Mouse (Mus musculus) right cerebral cortex, adult 2 months (tissue): ENCODE results near the gene Zfp872.
"Not testable (repeated sequence)": the region's sequence is repeated elsewhere in the genome, so short reads cannot be mapped to it uniquely, and the experiment has no call there.

ENCODE experiments used
- DNase-seq, 2 experiments: peaks; one replicate each; pipeline ENCODE4 v3.0.0; 2021 to 2022; ENCODE audit warnings: low spot score in 2 of 2

The Zfp872 gene

DNA sequence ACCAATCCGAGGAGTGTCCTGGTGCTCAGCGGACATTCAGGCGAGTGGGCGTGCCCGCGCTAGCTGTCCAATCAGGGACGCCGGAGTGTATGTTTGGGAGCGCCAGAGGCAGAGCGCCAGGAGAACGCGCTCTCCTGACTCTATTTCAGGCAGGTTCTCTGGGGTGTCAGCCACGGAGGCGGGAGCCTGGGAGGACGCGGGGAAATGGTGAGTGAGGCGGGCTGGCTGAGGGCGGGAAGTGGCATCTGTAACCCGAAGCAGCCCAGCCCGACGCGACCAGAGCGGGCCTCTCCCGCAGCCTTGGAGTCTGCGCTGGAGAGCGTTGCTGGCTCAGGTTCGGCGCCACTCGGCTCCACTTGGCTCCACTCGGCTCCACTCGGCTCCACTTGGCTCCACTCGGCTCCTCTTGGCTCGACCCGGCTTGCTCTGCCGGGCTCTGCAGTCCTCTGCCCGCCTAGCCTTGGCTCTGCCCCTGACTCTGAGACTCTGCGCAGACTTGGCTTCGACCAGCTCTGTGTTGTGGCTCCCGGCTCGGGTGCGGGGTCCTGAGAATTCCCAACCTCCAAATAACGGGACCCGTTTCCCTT lies at the start of gene Zfp872:
Gene Zfp872, plus strand, starts transcription at position 66 of the 587 bp plus-strand sequence.
- peak; percentile 13 to 42 for DNase-seq

DNA sequence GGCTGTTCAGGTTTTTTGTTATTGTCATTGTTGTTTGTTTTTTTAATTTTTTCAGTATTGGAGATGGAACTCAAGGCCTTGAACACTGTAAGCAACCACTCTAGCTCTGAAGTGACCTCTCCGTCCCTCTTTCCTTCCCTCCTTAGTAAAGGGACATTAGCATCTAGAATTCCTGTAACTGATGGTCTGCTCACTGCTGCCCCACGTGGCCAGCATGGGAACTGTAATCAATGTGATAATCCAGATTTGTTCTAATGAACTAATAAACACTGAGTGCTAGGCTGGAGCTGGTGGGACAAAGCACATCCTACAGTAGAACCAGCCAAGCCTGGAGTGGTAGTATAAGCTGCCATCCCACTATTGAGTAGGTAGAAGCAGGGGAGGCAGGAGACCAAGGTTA lies 49.4 kb upstream of the Zfp872 start:
- DNase-seq, result peak in 1 of 2 experiments; percentile 43

DNA sequence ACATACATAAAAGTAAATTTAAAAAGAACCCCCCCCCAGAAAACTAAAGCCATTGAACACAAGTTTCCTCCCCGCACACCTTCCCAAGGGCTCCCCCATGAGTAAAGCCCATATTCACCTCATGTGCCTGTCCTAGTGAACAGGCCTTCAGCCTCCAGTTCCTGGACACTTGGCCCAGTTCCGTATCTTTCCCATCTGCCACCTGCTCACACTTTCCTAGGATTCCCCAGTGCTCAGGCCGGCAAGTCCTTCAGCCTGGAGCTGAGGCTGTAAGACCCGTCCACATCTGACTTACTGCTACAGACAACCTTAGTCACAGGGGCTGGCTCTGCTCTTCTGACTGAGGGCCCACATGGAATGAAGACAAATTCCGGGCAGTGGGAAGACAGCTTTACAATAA lies 48.1 kb upstream of the Zfp872 start:
- no peak for DNase-seq

DNA sequence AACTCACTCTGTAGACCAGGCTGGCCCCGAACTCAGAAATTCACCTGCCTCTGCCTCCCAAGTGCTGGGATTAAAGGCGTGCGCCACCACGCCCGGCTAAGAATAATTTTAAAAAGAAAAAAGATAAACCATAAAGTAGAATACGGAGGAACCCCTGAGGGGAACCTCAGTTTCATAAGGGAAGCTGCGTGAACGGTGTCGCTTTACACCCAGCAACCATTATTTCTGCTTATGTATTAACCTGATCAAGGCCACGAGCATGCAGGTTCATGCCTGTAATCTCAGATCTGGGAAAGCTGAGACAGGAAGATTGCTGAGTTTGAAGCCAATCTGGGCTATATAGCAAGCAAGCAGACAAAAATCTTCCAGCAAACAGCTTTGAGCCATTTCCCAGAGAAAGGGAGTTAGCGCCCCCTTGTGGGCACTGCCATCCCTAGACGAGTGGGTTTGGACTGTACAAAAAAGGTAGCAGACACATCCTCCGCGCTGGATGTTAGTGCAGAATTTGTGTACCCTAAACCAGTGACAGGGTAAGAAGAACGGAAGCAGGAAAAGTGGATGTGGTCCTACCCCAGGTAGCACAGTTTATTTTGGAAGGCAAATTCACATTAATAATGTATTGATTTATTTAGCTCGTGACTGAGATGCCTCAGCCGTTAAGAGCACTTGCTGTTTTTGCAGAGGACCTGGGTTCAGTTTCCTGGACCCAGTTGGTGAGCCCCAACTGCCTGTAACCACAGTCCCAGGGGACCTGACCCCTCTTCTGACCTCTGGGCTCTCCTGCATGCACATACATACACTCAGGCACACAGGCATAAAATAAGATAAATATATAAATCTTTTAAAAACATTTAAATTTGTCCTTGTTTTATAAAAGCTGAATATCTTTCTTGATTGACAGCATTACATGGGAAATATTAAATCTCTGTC lies 44.5 kb upstream of the Zfp872 start:
- DNase-seq, result peak; percentile 90 to 94

DNA sequence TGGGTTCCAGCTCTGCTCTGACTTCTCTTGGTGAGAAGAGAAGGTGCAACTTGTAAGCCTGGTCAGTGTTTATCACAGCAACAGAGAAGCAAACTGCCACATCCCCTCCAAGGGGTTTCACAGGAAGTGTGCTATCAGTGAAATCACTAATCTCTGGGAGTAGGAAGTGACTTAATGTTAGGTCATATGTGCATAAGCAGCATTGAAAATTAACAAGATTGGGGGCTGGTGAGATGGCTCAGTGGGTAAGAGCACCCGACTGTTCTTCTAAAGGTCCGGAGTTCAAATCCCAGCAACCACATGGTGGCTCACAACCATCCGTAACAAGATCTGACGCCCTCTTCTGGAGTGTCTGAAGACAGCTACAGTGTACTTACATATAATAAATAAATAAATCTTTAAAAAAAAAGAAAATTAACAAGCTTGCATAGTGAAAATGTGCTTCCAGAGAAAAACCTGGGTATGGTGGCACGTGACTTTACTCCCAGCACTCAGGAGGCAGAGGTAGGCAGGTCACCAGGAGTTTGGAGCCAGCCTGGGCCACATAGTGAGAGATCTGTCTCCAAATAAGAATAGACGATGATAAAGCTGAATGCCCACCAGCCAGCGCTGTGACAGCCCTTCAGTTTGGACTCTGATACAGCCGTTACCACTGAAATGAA lies 43.5 kb upstream of the Zfp872 start:
- DNase-seq, result no peak

DNA sequence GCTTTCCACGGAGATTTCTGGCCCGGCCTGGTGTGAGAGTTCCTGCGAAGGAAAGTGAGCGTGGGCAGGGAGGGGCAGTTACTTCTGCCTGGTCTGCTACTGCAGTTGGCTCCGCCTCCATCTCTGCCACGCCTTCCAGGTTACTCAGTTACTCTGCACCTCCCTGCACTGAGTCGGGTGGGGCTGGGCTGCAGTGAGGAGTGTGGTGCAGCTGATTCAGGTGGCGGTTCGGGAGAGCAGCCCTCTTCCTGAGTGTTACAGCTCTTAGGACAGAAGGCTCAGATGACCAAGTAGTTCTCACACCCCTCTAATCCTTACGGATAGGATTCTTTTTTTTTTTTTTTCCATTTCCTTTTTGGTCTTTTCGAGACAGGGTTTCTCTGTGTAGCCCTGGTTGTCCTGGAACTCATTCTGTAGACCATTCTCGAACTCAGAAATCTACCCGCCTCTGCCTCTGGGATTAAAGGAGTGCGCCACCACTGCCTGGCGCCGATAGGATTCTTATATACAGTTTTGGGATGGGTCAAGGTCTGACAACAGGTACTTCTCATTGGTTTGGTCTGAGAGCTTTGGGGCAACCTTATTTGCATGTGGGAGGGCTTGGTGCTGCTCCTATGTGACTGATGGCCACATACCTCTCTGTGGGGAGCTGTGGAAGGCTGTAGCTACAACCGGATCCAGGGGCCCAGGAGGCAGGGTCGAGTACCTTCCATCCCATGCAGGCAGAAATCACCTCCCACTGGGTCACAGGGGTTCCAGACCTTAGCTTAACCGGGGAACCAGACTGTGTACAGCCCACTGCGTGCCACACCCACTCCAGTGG lies 38.3 kb upstream of the Zfp872 start:
- DNase-seq, result no peak

DNA sequence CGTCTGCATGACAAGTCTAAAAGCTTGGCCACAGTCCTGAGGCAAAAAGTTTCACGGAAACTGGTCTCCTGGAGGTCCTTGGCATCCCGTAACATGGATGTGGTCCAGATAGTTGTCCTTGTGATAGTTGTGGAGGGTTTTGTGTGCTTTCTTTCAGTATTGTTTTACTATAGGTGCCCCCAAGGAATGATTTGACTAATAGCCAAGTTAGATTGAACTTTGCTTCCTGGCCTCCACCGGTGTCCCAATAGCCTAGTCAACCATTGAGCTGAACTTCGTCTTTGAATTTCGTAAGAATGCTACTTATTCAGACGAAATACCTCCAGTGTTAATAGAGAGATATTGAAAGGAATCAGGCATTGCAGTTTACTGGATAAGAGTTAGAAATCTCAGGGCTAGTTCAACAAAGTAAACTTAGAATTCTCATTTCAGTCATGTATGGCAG lies 37.6 kb upstream of the Zfp872 start:
- DNase-seq, result not testable (repeated sequence)

DNA sequence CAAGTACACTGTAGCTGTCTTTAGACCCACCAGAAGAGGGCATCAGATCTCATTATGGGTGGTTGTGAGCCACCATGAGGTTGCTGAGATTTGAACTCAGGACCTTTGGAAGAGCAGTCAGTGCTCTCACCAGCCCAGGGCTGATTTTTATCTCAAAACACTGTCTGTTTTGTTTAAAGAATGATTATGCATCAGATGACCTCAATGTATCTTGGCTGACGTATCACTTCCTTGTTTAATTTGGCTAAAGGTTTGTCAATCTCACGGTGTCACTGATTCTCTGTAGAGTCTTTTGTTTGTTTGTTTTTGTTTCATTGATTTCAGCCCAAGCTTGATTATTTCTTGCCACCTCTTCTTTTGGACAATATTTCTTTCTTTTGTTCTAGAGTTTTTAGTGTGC lies 36.9 kb upstream of the Zfp872 start:
- DNase-seq, result no peak

DNA sequence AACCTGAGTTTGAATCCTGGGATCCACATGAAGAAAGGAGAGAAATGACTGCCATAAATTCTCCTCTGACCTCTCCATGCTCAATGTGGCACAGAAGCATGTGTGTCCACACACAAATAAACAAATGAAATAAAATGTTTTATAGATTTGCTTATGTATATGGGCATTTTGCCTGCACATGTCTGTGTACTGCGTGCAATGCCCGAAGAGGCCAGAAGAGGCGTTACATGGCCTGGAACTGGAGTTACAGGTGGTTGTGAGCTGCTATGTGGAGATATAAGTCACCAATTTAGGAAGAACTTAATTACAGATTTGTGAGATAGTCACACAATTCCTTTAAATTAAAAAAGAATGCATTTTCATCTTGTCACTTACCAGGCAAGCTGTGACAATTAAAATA lies 34.1 kb upstream of the Zfp872 start:
- no peak for DNase-seq

DNA sequence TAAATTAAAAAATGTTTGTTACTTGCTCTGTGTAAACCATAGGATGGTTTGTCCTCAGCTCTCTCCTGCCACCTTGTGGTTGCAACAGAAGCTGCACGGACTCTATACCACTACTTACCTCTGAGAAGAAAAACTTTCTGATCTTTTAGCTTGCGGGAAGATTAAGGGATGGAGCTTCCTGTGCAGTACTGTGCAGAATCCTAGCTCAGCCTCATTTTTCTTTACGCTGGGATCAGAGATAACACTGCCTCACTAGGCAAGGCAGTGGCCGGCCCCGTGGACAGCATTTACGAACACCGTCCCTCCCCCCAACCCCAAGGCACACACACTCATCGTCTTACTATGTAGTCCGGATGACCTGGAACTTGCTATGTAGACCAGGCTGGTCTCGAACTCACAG lies 32.3 kb upstream of the Zfp872 start:
- peak; percentile 79 to 83 for DNase-seq

DNA sequence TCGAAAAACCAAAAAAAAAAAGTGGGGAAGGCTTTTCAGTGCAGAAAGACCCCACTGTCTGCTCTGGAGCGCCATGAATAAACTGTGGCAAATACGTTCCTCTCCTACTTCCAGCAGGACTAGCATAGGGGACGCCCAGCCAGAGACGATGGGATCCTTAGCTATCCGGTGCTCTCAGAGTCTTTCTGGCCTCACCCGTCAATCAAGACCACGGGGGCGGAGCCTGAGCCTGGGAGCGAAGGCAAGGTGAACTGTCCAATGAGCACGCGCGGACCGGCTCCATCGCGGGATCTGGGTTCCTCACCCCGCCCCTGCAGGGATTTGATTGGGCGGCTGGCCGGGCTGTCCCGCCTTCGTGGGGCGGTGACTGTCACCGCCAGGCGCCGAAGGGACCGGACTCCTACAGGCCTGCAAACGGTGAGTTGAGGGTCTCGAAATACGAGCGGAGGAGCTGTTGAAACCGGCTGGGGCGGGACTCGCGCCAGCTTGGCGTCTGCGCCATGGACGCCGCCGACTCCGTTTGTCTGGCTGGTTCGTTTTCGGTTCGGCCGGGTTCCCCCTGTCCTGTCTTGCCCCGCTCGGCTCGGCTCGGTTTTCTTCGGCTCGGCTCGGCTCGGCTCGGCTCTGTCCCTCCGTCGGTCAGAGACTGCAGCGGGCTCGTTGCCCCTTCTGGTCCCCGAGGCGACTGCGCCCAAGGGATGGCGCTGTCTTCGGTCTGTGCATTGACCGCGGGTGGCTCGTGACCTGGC lies 31.2 kb upstream of the Zfp872 start, which contains the start of gene Pigyl:
Gene Pigyl, plus strand, starts transcription at position 350 of the 749 bp plus-strand sequence.
- DNase-seq, result peak; percentile 98

DNA sequence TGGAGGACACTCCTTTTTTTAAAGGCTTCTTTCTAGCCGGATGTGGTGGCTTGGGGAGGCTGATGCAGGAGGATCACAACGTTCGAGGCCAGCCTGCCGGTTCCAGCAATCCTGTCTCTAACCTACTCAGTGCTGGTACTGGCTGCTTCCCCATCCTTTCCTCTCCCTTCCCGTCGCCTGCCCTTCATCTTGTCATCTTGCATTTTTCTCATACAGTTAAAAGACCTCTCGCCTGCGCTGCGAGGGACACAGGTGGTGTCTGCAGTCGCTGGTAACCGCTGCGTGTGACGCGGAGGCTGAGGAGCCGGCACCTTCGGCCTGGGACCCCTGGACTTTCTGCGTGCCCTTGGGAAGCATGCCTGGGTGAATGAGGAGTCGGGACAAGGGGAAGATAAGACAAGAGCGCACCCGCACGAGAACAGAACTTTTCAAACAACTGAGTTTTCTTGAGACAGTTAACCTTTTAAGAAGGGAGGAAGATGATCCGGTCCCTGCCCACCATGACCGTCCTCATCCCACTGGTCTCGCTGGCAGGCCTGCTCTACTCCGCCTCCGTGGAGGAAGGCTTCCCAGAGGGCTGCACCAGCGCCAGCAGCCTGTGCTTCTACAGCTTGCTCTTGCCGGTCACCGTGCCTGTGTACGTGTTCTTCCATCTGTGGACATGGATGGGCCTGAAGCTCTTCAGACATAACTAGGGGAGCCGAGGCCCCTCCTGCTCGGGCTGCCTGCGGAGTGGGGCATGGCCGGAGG lies 30.2 kb upstream of the Zfp872 start:
- no peak for DNase-seq

DNA sequence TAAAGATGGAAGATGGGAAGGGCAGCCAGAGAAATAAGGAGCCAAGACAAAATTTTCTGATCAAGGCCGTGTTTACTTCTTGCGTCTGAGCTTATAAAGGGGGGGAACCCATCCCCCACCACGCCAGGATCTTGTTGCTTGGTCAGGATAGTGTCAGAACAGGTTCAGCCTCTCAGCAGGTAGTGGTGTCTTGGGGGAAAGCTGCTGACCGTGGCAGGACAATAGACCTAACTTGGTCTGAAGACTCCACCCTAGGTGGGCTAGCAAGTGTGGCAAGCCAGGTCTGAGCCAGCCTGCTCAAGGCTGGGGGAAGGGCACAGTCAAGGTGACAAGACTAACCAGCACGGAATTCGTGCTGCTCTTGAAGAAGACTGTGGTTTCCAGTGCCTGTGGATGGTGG lies 26.6 kb upstream of the Zfp872 start:
- no peak for DNase-seq

DNA sequence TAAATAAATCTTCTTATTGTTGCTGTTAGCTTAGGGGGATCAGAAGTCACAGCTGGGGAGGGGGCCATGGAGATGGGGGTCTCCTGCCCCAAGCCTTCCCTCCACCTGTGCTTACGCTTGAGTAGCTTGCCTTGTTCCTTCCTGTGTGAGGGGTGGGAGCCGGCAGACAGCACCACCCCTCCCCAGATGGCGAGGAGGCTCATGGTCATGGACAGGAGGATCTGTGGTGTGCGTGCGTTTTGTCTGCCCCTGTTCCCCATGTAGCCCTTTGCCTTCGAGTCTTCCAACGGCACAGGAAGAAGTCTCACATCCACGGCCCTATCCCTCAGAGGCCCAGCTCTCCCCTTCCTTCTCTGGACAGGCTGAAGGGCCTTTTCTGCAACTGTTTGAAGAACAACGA lies 25.6 kb upstream of the Zfp872 start:
- no peak for DNase-seq

DNA sequence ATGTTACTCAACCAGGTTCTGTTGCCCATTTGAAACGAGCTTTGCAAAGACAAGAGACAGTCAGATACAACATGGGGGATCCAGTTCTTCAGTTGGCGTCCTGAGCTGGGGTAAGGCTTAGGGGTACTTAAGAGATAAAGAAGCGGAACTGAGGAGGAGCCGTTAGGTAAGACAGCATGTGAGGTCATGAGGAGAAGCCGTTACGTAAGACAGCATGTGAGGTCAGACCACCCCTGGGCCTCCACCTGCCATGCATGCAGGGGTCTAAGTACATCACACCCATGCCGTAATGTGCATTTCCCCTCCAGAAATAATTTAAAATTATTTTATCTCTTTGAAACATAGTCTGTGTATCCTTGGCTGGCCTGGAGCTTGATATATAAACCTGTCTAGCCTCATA lies 25.0 kb upstream of the Zfp872 start:
- no peak for DNase-seq

DNA sequence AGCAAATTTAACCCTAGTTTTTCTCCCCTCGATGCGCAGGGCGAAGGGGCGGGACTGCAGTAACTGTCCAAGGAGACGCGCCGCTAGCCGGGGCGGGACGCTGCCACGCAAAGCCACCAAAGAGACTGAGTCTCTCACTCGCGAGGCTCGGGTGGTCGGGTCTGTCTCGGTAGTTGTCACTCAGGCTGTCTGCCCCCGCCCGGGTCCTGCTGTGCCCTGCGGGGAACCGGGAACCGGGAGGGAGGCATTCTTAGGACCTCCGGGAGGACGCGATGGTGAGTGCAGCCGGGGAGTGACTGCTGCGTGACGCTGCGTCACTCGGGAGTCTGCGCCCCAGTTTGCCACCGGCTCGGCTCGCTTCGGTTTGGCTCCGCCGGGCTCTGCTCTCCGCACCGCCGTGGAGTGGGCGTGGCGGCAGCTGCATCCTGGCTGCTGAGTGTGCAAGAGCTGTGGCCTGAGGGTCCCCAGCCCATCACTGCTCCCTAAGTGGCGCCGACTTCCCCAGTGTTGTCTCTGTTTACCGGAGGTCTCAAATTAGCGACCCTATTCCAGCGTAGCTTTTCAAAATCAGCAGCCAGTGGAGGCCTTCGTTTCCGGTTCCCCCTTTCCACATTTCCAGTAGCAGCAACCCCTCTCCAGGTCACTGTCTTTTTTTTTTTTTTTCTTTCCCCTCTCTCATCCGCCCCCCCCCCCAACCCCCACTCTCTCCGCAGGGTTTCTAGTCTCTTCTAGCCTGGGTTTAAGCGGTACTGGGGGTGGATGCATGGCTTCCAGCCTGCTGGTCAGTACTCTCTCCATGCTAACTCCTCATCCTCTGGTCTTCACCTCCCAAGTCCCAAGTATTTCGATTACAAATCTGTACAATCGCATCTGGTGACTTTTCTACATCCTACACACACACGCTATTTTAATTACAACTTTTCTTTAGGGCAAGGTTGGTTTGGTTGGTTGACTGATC lies 22.9 kb upstream of the Zfp872 start:
- peak; percentile 56 to 62 for DNase-seq

DNA sequence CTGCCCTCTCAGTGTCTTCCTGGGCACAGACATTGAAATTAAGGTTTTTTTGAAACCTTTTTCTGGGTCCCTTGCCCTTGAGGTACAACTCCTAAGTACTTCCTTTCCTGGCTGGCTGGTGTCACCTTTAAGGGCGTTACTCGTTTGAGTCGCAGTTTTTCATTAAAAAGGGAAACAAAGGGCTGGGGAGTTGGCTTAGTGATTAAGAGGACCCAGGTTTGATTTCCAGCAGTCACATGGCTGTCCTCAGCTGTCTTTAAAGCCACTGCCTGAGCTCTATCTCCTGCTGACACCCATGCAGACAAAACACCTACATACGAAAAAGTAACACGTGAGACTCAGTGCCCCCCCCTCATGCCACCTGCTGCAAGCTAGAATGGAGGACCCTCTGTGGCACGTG lies 21.9 kb upstream of the Zfp872 start:
- no peak for DNase-seq

DNA sequence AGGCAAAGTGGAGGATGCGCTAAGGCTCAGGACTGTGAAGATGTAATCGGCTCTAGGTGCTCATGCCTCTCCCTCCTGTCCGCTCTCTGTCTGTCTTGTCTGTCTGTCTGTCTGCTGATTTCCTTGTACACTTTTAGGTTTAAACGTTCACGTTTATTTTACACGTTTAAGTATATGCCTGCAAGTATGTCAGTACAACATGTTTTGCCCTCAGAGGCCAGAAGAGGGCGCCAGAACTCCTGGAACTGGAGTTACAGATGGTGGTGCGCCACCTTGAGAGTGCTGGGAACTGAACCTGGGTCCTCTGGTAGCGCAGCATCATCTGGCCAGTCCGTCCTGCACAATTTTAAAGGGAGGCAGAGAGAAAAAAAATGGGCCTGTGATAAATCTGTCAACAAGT lies 21.2 kb upstream of the Zfp872 start:
- DNase-seq, result no peak

DNA sequence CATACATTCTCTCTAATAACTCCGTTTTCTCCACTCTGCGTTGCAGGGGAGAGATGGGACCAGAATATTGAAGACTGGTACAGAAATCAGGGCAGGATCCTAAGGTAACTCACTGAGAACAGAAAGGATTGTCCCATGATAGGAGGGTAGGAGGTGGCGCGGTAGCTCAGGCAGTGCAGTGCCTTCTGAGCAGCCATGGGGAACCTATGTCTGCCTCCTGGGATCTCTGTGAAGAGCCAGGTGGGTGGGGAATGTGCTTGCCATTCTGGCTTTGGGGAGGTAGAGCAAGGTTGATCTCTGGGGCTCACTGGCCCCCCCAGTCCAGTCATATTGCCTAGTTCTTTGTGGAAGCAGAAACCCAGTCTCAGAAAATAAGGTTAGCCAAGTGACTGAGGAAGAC lies 20.1 kb upstream of the Zfp872 start:
- DNase-seq, result no peak
